Mouse (Mus musculus) spleen, adult 2 months (tissue): Measurements from ENCODE around the gene Adcy1.

Experiments
- CTCF ChIP-seq: fragments of 200-500 bp; IDR thresholded peaks from 2 replicates; pipeline ENCODE4 v1.5.1; 2011; ENCODE audit warnings: mild to moderate bottlenecking, inconsistent platforms; ENCODE audit not compliant: insufficient read depth, insufficient read length, insufficient replicate concordance; ENCODE audit errors: extremely low read depth
- POLR2A ChIP-seq: fragments of 200-500 bp; IDR thresholded peaks from 2 replicates; pipeline ENCODE4 v1.6.1; 2011; ENCODE audit warnings: low read depth, low read length, inconsistent platforms

- TF ChIP-seq CTCF (no peak), POLR2A (no peak)
These were observed 45.8 kb downstream of the Adcy1 start for GRCm38 (mm10) chr11:7109131-7109530.
